Mouse (Mus musculus): ENCODE results near the gene Neto2. TPM values are rescaled to one million over a fixed set of nuclear protein-coding genes. Genes with fewer than 3 reads are reported as not detected.
A peak's percentile ranks its signal among the peaks of the same experiment; 100 is the strongest.

Gene Neto2
- total RNA-seq, 2 experiments from 2014 or later, result 53.7 to 54.9 TPM

DNA sequence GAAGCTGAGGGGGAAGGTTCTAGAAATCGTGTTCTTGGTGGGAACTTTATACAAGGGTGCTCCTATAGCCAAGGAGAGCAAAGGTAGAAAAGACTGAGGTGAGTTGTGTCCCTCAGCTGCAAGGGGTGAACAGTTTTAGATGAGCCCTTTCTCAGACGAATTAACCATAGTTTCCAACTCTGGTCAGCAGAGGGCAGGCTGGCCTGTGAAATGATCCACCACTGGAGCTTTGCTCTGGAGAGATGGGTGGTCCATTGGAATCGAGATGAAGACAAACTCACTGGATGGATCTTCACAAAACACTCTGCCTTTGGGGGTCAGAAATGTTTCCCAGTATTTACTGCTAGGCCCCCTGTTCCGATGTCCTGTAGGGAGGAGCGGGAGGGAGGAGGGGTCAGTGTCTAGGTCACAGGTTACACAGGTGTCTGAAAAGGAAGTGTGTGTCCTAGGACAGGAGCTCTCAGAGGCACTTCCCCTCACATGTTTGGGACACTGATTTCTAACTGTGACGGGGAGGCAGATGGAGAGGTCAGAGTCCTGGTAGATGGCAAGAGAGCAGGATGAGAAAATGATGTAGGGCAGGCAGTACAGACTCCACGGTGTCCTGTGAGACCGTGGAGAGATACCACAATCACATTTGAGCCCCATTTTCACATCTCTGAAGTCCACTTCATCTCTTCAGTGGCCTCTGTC is 97.4 kb downstream of the Neto2 start:
- peak; percentile 63 to 70 for DNase-seq (ENCODE audit: low spot score in 2 of 2)

DNA sequence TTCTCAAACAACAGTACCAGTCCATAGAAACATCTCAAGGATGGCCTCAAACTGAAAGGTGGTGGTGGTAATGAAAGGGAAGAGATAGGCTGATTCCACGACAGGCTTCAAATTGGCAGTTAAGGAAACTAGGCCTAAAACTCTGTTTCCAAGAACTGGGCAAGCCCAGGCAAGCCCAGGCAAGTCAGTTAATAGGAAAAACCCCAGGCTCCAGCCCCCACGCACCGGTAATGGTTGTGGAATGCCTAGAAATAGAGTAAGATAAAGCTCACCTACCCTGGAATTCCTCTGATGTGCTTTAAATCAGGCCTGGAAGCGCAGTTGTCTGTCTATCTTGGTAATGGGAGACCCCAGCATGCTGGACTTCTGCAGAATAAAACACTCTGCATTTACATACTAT is 98.0 kb downstream of the Neto2 start:
- DNase-seq (ENCODE audit: low spot score in 2 of 2), result no peak

- no peak for DNase-seq (ENCODE audit: low spot score in 2 of 2)
Measured at GRCm38 (mm10) chr8:85601741-85602140, 99.0 kb downstream of the Neto2 start.

DNA sequence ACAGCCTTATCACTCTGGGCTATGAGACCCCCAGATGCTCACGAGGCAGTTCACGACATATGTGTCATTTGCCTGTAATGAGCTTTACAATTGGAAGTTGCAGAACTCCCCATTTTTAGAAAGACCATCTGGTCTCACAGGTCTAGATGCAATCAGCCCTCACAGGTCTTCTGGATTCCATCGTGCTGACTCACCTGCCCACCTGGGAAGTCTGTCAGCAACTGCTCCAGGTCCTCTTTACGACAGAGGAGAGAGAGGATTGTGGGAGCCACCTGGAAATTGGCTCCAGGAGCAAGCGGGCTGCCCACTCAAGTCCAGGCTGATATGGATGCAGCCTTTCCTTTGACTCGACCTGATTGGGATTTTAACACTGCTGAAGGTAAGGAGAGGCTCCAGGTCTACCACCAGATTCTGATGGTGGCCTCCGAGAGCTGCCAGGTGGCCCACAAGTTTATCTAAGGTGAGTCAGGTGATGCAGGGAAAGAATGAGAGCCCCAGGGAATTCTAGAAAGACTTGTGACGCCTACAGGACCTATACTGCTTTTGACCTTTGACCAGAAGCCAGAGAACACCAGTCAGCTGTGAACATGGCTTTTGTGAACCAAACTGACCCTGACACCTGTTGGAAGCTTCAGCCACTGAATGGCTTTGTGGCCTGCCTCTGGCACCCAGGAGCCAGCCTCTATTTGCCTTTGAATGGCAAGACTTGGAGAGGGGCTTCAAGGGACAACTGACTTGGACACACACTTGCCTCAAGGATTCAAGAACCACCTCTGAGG is 103.1 kb downstream of the Neto2 start:
- DNase-seq (ENCODE audit: low spot score in 2 of 2), result no peak

- DNase-seq (ENCODE audit: low spot score in 2 of 2), result no peak
Measured at GRCm38 (mm10) chr8:85595391-85595790, 105.3 kb downstream of the Neto2 start.

GRCm38 (mm10) chr8:85594983-85595382 is 105.7 kb downstream of the Neto2 start:
- no peak for DNase-seq (ENCODE audit: low spot score in 2 of 2)

DNA sequence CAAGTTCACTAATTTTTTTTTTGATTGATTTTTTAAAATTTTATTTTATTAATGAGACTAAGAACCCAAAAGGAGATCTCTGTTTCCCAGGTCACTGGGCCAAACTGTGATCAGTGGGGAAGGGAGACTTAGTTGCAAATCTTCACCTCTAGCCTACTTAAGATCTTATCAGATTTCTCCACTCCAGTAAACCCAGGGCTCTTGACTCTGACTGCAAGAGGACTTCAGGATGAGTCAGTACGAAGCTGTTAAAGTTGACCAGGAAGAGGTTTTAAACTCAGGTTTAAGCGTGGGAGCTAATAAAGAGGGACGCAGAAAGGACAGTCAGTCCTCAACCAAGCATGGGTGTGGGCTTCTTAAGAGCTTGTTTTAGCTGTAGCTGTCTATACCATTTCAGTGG is 107.4 kb downstream of the Neto2 start:
- no peak for DNase-seq (ENCODE audit: low spot score in 2 of 2)

- no peak for DNase-seq (ENCODE audit: low spot score in 2 of 2)
Measured at GRCm38 (mm10) chr8:85591532-85591931, 109.2 kb downstream of the Neto2 start.

- DNase-seq (ENCODE audit: low spot score in 2 of 2), result no peak
Measured at GRCm38 (mm10) chr8:85590258-85590657, 110.5 kb downstream of the Neto2 start.

- DNase-seq (ENCODE audit: low spot score in 2 of 2), result no peak
Measured at GRCm38 (mm10) chr8:85588596-85588995, 112.1 kb downstream of the Neto2 start.

Small RNA genes within 50 kb of the gene (microRNA-seq; reads per million reads assigned to microRNA genes)
- gene Mir8109, result 0 reads per million in 2 experiments

Other genes with a start within 250 kb of the Neto2 start
- gene Gpt2, start 208.3 kb downstream of the Neto2 start, total RNA-seq (2021), result 10 to 100 TPM; 80.5 to 82.4 TPM
- gene Dnaja2, start 145.6 kb downstream of the Neto2 start, total RNA-seq (2021), result 100 to 1,000 TPM; 164 to 178 TPM
- gene Itfg1, start 140.0 kb upstream of the Neto2 start, total RNA-seq (2021), result 100 to 1,000 TPM; 164 to 166 TPM
- gene Phkb, start 140.0 kb upstream of the Neto2 start, total RNA-seq (2021), result 10 to 100 TPM; 29.1 to 31.4 TPM

All from layer of hippocampus, postnatal 14 days (tissue).